Mouse (Mus musculus) gastrocnemius, adult 18-20 months (tissue): ENCODE measurements at regions not wholly inside any gene's neighbourhood (a gene's known extent, or its start where the extent isn't known, plus 50 kb on each side); places are given as distances from the start of the nearest gene placed in this dataset.

Experiments
- DNase-seq: peaks from one replicate; pipeline ENCODE4 v3.0.0; 2021; ENCODE audit warnings: low spot score

- DNase-seq = no peak
These were observed 268.5 kb downstream of the Dio2 start for GRCm38 (mm10) chr12:90469754-90470153.

DNA sequence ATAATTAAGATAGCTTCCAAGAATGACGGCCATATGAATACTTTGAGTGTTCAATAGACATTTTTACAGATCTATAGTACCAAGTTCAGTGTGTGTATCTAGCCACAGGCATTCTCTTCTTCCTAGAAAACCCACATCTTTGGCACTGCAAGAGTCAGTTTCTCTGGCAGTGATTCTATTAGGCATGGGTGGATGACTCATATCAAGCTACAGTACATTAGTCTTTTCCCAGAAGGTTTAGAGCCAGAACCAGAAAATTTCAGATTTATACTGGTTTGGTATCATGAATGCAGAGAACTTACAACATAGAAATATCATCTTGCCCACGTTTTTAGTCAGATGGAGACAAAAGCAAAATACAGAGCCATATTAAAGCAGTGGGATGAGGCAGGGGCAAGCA is 278.1 kb downstream of the Dio2 start:
- no peak for DNase-seq

DNA sequence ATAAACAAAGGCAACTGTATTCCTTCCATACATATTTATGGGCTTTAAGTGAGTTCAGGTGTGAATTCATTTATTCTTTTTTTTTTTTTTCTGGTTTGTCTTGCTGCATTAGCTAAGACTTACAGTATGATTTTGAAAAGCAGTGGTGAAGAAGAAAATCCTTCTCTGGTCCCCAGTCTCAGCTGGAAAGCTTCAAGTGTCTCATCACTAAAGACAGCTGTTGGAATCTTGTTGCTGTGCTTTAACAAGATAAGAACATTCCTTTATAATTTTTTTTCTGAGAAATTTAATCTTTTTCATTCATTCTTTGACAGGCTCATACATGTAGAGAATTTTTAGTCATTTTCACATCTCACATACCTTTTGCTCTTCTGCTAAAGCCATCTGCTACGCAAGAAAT is 297.6 kb downstream of the Dio2 start:
- DNase-seq = no peak

DNA sequence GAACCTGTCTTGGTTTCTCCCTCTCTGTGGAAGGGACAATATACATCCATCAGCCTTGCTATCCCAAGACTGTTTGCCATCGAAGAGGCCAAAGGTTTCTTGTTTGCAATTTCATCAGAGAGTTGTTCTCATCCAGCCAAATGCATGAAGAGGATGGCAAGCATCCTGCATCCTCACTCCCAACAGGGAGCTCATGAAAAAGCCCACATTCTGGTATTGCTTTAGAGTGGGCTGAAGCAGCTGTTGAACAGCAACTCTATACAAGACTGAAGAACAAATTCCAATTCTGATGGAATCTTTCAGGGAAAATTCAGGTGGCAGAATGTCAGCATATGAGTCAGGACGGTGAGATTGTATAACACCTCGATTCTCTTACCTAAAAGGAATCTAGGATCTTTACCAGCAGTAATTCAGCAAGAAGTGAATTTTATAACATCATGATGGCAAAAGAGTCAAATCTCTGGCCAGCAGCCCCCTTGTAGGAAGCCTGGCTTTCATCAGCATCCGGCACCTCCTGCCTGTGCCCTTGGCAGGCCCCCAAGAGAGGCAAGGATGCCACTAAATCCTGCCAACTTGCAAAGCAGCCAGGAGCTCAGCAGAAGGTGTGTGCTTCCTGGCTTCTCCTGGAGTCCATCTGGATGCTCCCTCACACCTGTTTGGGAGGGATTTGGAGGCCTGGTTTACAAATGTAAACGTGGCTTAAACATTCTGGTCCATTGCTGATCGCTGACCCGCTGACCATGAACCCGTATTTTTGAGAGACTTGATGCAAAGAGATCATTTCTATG is 312.8 kb downstream of the Dio2 start:
- no peak for DNase-seq

GRCm38 (mm10) chr12:90417590-90418221 is 320.5 kb downstream of the Dio2 start:
- no peak for DNase-seq

DNA sequence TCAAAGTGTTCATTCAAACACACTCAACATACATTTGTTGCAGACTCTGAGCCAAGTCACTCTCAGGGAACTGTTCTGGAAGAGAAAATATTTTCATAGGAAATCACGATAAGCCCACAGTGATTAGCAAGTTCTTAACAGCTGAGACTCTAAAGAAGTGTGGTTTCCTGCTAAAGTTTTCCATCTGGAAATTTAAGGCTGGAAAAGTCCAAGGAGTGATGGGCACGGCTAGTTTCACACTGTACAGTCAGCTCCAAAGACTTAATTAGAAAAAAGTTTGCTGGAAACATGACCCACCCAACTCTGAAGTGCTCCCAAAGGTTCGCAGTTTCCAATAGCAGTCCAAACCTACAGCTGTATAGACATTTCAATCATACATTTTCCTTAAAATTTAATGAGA is 329.5 kb downstream of the Dio2 start:
- no peak for DNase-seq

DNA sequence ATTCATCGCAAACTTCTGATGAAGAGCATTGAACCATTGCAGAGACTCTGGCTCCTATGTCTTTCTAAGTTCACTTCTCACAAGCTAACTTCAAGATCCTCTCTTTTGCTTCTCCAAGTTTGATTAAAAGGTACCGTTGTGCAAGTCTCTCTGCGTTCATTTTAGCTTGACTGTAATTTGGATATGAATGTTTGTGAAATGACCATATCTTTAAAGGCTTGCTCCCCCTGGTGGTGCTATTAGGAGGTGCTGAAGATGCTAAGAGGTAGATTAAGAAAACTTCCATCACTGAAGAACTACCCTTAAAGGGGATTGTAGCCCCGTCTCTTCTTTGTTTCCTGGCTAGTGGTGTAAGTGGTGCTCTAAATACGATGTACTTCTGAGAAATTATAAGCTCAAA is 339.7 kb downstream of the Dio2 start:
- DNase-seq = peak; percentile 1
